Mouse (Mus musculus) naive thymus-derived CD4-positive, alpha-beta T cell, adult 2 months (primary cell): ENCODE measurements around the gene Odf2l.

Experiments used
- DNase-seq: peaks from one replicate; pipeline ENCODE4 v3.0.0-alpha.2; 2011; ENCODE audit warnings: low read depth

Gene Odf2l

GRCm38 (mm10) chr3:145140236-145140635, 21.8 kb downstream of the Odf2l start:
- no peak for DNase-seq

- no peak for DNase-seq
Observed at GRCm38 (mm10) chr3:145142925-145143324, 24.5 kb downstream of the Odf2l start.

- no peak for DNase-seq
Observed at GRCm38 (mm10) chr3:145143856-145144255, 25.5 kb downstream of the Odf2l start.

DNA sequence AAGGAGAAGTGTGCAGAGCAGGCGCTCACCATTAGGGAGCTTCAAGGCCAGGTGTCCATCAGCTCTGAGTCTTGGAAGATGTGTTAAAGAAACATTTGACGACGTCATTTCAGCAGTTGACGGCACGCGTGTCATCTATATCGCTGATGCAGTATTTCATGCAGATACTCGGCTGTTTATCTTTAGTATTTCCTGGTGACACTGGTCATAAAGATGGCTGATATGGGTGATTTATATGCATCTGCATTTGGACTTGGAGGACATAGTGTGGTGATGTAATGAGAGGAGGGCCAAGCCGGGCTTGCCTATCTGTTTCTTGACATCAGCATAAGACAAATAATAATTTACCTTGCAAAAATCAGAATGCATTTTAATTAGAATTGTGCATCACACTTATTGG, 28.5 kb downstream of the Odf2l start:
- no peak for DNase-seq

GRCm38 (mm10) chr3:145147483-145147882, 29.1 kb downstream of the Odf2l start:
- DNase-seq = no peak

- no peak for DNase-seq
Observed at GRCm38 (mm10) chr3:145147952-145148351, 29.6 kb downstream of the Odf2l start.

- no peak for DNase-seq
Observed at GRCm38 (mm10) chr3:145151092-145151491, 32.7 kb downstream of the Odf2l start.

- DNase-seq = no peak
Observed at GRCm38 (mm10) chr3:145151933-145152332, 33.5 kb downstream of the Odf2l start.

- no peak for DNase-seq
Observed at GRCm38 (mm10) chr3:145156883-145157282, 38.5 kb downstream of the Odf2l start.

DNA sequence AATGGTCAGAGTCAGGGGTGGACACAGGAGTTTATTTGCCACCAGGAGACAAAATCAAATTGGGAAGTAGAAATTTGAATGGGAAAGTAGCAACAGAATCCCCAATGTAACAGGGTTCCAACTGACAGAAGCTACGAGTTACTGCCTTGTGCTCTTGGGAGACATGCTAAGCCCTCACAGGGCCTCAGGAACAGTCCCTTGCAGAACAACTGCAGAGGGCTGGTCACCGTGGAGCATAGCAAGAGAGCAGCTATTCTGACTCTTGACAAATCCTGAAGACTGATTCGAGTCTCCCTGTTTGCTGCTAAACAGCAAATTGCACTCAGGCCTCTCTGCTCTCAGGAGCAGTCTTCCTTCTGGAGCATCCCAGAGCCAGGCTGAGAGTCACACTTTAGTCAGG, 40.1 kb downstream of the Odf2l start:
- no peak for DNase-seq

DNA sequence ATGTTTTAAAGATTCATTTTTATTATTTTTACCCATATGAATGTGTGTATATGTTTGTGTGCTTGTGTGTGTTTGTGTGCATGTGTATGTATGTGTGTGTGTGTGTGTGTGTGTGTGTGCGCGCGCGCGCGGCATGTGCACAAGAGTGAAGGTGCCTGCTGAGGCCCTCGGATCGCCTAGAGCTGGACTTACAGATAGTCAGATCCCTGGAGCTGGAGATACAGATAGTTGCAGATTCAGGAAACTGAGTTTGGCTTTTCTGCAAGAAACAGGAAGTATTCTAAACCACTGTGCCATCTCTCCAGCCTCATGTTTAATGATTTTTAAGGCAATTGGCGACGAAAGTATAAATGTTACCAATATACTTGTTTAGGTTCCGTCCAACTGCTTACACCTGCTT, 48.4 kb downstream of the Odf2l start:
- no peak for DNase-seq

DNA sequence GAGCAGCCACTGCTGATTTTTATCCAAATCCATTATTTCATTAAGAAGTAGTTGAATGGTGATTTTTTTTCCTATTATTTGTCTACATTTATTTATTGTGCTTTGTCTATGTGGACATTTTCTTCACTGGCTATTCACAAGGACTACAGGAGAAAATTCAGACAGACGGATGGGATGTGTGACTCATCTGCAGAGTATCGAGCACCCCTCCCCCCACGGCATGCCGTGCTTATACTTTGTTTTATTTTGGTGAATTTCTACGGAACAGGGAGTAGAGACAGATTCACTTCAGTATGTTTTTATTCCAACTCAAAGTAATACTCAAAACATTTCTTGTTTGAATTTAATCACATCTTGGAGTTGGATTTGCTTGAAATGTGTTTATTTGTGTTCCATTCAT, 49.4 kb downstream of the Odf2l start:
- DNase-seq = no peak

DNA sequence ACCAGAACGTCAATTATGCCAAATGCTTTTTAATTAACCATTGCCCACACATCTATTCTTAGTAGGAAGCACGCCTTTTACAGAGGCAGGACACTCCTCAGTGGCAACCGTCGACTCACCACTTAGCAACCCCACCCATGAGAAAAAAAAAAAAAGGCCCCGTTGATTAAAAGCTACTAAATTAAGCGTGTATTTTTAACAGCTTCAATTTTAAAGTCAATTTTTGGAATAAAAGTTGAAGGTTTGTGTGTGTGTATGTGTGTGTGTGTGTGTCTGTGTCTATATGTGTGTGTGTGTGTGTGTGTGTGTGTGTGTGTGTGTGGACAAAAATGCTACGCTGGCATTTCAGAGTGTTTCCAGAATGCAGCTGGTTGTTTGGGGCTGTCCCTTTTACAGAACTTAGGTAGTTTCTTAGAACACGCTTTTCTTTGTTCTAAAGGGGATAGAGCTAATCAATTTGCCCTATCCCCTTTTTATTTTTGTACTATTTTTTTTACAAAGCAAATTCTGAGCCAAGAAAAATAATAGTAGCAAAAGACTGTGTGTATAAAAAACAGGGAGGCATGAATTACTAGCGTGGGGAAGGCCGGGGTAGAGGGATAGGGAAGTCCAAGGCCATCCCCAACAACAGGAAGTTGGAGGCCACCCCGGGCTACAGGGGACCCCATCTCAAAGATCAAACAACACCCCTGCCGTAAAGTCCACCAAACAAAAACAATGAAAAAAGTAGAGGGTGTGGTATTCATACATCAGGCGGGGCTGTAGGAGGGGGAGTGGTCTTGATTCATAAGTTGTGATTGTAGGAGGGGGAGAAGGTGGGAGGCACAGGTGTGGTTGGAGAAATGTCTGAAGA, 50.7 kb downstream of the Odf2l start:
- DNase-seq = no peak

DNA sequence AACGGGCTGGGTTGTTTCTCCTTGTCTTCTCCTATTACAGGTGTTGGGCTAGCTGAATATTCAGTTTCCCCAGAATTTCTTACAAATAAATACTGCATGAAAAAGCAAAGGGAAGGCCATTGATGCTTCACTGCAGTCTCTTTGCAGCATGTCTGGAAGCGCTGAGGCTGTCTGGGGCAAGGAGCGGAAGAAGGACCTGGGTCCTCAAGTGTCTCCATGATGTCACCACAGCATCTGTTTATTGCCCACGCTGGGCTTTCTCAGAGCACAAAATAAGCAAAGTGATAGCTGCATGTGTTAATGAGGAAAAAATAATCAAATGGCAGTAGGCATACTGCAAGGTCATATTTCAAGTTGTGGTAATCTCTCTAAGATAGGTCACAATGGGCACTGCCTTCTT, 51.6 kb downstream of the Odf2l start:
- DNase-seq = no peak

GRCm38 (mm10) chr3:145170604-145171389, 52.4 kb downstream of the Odf2l start:
- no peak for DNase-seq

- no peak for DNase-seq
Observed at GRCm38 (mm10) chr3:145171390-145172060, 53.1 kb downstream of the Odf2l start.

DNA sequence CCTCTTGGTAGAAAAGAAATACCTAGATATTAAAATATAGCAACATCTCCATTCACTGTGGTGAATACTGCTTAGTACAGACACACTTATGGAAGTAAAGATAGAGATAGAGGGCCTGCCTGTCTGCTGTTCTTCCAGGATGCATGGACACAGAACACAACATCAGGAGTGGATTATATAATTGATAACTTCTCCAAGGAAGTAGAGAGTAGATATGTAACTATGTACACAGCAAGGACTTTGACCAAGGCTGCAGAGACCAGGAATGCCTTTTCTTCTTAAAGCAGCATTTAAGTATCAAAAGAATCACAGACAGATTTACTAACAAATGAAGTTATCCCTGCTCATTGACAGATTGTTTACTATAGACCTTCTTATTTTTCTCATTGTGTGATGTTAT, 66.3 kb downstream of the Odf2l start:
- no peak for DNase-seq

DNA sequence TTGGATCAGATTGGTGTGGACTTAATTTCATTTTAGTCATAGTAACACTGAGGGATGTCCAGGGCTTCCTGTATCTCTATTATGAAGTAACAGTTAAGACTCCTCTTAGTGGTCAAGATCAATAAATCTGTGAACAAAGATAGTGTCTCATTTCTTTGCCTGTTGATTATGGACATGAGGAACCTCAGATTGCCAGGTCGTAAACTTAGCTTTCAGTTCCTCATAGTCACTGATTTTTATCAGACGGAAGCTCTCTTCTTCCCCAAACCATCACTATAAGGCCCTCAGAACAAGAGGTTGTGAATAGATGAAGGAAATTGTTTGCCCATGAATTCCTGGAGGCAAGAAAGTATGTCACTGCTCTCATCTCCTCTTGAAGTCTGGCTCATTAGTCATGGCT, 73.6 kb downstream of the Odf2l start:
- DNase-seq = no peak

GRCm38 (mm10) chr3:145195240-145195923, 77.0 kb downstream of the Odf2l start:
- no peak for DNase-seq

DNA sequence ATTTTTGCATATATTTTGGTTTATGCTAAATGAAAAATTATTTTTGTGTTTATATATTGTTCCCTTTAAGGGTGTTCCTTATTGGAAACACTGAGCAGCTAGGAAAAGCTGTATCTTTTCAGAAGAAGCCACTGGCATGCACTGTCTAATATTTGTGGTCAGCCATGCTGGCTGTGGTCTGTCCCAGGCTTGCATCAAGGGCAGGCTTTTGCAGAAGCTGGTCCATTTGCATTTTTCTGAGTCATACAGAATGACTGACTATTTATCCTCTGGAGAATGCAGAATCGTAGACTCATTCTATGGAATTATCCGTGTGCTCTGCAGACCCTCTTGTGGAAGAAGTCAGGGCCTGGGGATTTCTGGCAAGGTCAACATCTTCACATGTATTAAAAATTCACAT, 79.7 kb downstream of the Odf2l start:
- no peak for DNase-seq
